In genomic region chr14:24646239-24646848, GRCm38 (mm10) we compare ENCODE assay signal across 9 mouse cellular contexts.
DNase-seq lines count a peak whose midpoint lies in the region; ATAC-seq and TF ChIP-seq lines count a peak whose summit lies in the region.
"Had no signal": no experiment of that assay in that cellular context is flagged by ENCODE, and none has a peak within 500 bp of the region (broad histone marks: within the 10 kb centered on the region; RNA-seq: fewer than 3 reads in every experiment).

No protein-coding gene starts in this region.

- peak; percentile 71 for TF ChIP-seq CTCF in hindbrain, postnatal 0 days (IDR thresholded peaks at IDR 0.05; ENCODE audit: low read depth)

- peak overlapping the region; percentile 71 for H3K27ac ChIP-seq in midbrain, embryonic 10.5 days (replicated peaks)
- no peak overlapping the region for H3K27ac ChIP-seq in midbrain, embryonic 11.5 days (ENCODE audit: low read depth, low read length)
- peak overlapping the region; percentile 12; the same call in 1 of the 2 replicates for H3K27ac ChIP-seq in hindbrain, postnatal 0 days
- H3K27ac ChIP-seq: limb, embryonic 15.5 days had no signal

- no peak overlapping the region for H3K4me2 ChIP-seq in midbrain, embryonic 11.5 days
- H3K4me2 ChIP-seq in hindbrain, postnatal 0 days (ENCODE audit: low read depth, low read length): no peak overlapping the region
- H3K4me2 ChIP-seq: limb, embryonic 15.5 days had no signal

- no peaks in the 10 kb centered on the region for H3K27me3 ChIP-seq in midbrain, embryonic 10.5 days (ENCODE audit: low read depth, poor library complexity, severe bottlenecking)
- no peaks in the 10 kb centered on the region for H3K27me3 ChIP-seq in midbrain, embryonic 11.5 days (ENCODE audit: control insufficient read depth, insufficient read depth, low read length)
- H3K27me3 ChIP-seq in hindbrain, postnatal 0 days (ENCODE audit: insufficient read depth, low read length): no peaks in the 10 kb centered on the region
- H3K27me3 ChIP-seq: limb, embryonic 15.5 days had no signal

- H3K4me1 ChIP-seq in midbrain, embryonic 10.5 days: peaks cover 43% of the 10 kb centered on the region
- H3K4me1 ChIP-seq in midbrain, embryonic 11.5 days (ENCODE audit: control insufficient read depth, insufficient read depth, low read length): peaks cover 8% of the 10 kb centered on the region
- H3K4me1 ChIP-seq in hindbrain, postnatal 0 days (ENCODE audit: insufficient read depth, low read length): peaks cover 7% of the 10 kb centered on the region; the same call in 1 of the 2 replicates

- no peak for DNase-seq in frontal cortex, postnatal 14 days (ENCODE audit: low spot score in 2 of 2)
- no peak for DNase-seq in midbrain, embryonic 10.5 days (ENCODE audit: low spot score)
- no peak for DNase-seq in midbrain, embryonic 11.5 days (ENCODE audit: low spot score, missing footprints)
- peak; percentile 77 for DNase-seq in hindbrain, postnatal 0 days (ENCODE audit: low spot score)
- DNase-seq in right cerebral cortex, adult 2 months (ENCODE audit: low spot score in 2 of 2): peak; percentile 51 to 55
- DNase-seq in gastrocnemius, postnatal 14 days: no peak
- no peak for DNase-seq in gastrocnemius, postnatal 10 days

- ATAC-seq in frontal cortex, adult (ENCODE audit: low TSS enrichment): peak; percentile 50; the same call in 1 of the 2 replicates
- no peak for ATAC-seq in midbrain, embryonic 11.5 days (ENCODE audit: low FRiP score)
- ATAC-seq in hindbrain, postnatal 0 days: no peak

- no peaks in the 10 kb centered on the region for H3K36me3 ChIP-seq in midbrain, embryonic 10.5 days
- no peaks in the 10 kb centered on the region for H3K36me3 ChIP-seq in midbrain, embryonic 11.5 days (ENCODE audit: control insufficient read depth, insufficient read depth, low read length)
- H3K36me3 ChIP-seq in hindbrain, postnatal 0 days (ENCODE audit: insufficient read depth, low read length): no peaks in the 10 kb centered on the region
- H3K36me3 ChIP-seq: limb, embryonic 15.5 days had no signal

- no peaks in the 10 kb centered on the region; the same call in 1 of the 2 replicates for H3K9me3 ChIP-seq in midbrain, embryonic 10.5 days (replicated peaks)
- no peaks in the 10 kb centered on the region for H3K9me3 ChIP-seq in midbrain, embryonic 11.5 days (ENCODE audit: control insufficient read depth, low read length)
- no peaks in the 10 kb centered on the region for H3K9me3 ChIP-seq in hindbrain, postnatal 0 days (ENCODE audit: low read length)
- H3K9me3 ChIP-seq: limb, embryonic 15.5 days had no signal

- intact Hi-C loops in gastrocnemius, postnatal 14 days (cut with DNase I; ENCODE audit: low total_unique reads): no loop called here

- H3K4me3 ChIP-seq in midbrain, embryonic 10.5 days: no peak overlapping the region
- no peak overlapping the region for H3K4me3 ChIP-seq in midbrain, embryonic 11.5 days (ENCODE audit: low read depth, low read length)
- no peak overlapping the region for H3K4me3 ChIP-seq in hindbrain, postnatal 0 days (ENCODE audit: low read length)
- H3K4me3 ChIP-seq: limb, embryonic 15.5 days had no signal

- H3K9ac ChIP-seq in midbrain, embryonic 11.5 days (ENCODE audit: low read length): no peak overlapping the region
- H3K9ac ChIP-seq in hindbrain, postnatal 0 days (replicated peaks; ENCODE audit: low read length): no peak overlapping the region
- H3K9ac ChIP-seq: limb, embryonic 15.5 days had no signal

- WGBS in midbrain, embryonic 10.5 days: 88% methylated on average over 6 of the region's 6 CpGs
- 91% methylated on average over 6 of the region's 6 CpGs for WGBS in midbrain, embryonic 11.5 days
- 69% methylated on average over 6 of the region's 6 CpGs for WGBS in hindbrain, postnatal 0 days

Comparison
In these comparisons a context has a peak if more than half of its experiments do, and no peak if none do; other contexts are left out.
1. DNase-seq: peak in hindbrain, postnatal 0 days (single experiment) and right cerebral cortex, adult 2 months (2 of 2); none in frontal cortex, postnatal 14 days (0 of 2), midbrain, embryonic 10.5 days (single experiment), midbrain, embryonic 11.5 days (single experiment), gastrocnemius, postnatal 14 days (single experiment) and gastrocnemius, postnatal 10 days (single experiment).